ENCODE assay signal across 8 mouse cellular contexts in genomic region chr8:105613037-105613436, GRCm38 (mm10). TPM values are rescaled to one million over a fixed set of nuclear protein-coding genes. Genes with fewer than 3 reads are reported as not detected.
DNase-seq lines count a peak whose midpoint lies in the region; TF ChIP-seq lines count a peak whose summit lies in the region.

No protein-coding gene starts in this region.

- intact Hi-C loops in heart, postnatal 10 days (cut with DNase I) = no loop called here

- no peak for TF ChIP-seq POLR2A in spleen, adult 2 months (IDR thresholded peaks at IDR 0.05; ENCODE audit: low read depth, low read length)

- no peaks in the 10 kb centered on the region for H3K9me3 ChIP-seq in forebrain, embryonic 10.5 days
- no peaks in the 10 kb centered on the region for H3K9me3 ChIP-seq in limb, embryonic 10.5 days (replicated peaks)
- H3K9me3 ChIP-seq in midbrain, embryonic 10.5 days (replicated peaks) = no peaks in the 10 kb centered on the region

- peaks cover 26% of the 10 kb centered on the region for H3K36me3 ChIP-seq in spleen, adult 2 months (ENCODE audit: control insufficient read depth, insufficient read depth, low read length)
- peaks cover 34% of the 10 kb centered on the region for H3K36me3 ChIP-seq in forebrain, embryonic 10.5 days (replicated peaks)
- peaks cover 44% of the 10 kb centered on the region for H3K36me3 ChIP-seq in limb, embryonic 10.5 days
- peaks cover 34% of the 10 kb centered on the region for H3K36me3 ChIP-seq in midbrain, embryonic 10.5 days

- 0 out of 2 replicates have a peak overlapping the region, but pooled peaks have one; percentile 31 for H3K27ac ChIP-seq in spleen, adult 2 months (ENCODE audit: insufficient read depth, low read length)
- H3K27ac ChIP-seq in forebrain, embryonic 10.5 days = no peak overlapping the region
- H3K27ac ChIP-seq in limb, embryonic 10.5 days = no peak overlapping the region; the same call in 1 of the 2 replicates
- no peak overlapping the region for H3K27ac ChIP-seq in midbrain, embryonic 10.5 days (replicated peaks)

- WGBS in spleen, adult 2 months = 9% methylated on average over 20 of the region's 20 CpGs
- 3% methylated on average over 20 of the region's 20 CpGs for WGBS in forebrain, embryonic 10.5 days
- 4% methylated on average over 20 of the region's 20 CpGs for WGBS in limb, embryonic 10.5 days
- WGBS in midbrain, embryonic 10.5 days = 3% methylated on average over 20 of the region's 20 CpGs

- no peak for DNase-seq in spleen, adult 2 months (ENCODE audit: low read depth in 1 of 2, low spot score in 2 of 2)
- no peak for DNase-seq in spleen, postnatal 14 days (ENCODE audit: low spot score in 2 of 2)
- DNase-seq in forebrain, embryonic 10.5 days (ENCODE audit: extremely low spot score, low spot score) = no peak
- peak; percentile 68 to 70 for DNase-seq in heart, postnatal 10 days
- peak; percentile 53 for DNase-seq in limb, embryonic 10.5 days (ENCODE audit: low spot score)
- no peak for DNase-seq in midbrain, embryonic 10.5 days (ENCODE audit: low spot score)
- DNase-seq in frontal cortex, adult 2 months (ENCODE audit: extremely low spot score in 1 of 2, low spot score in 1 of 2) = no peak
- DNase-seq in c-Kit-positive CD71-positive TER-119-positive erythroid progenitor cells, embryonic 14.5 days (ENCODE audit: low spot score) = no peak

- peak overlapping the region; percentile 24; the same call in 1 of the 2 replicates for H3K4me3 ChIP-seq in spleen, adult 2 months (ENCODE audit: extremely low read depth, insufficient read depth, insufficient read length)
- H3K4me3 ChIP-seq in forebrain, embryonic 10.5 days = peak overlapping the region; percentile 60
- peak overlapping the region; percentile 69 for H3K4me3 ChIP-seq in limb, embryonic 10.5 days
- H3K4me3 ChIP-seq in midbrain, embryonic 10.5 days = peak overlapping the region; percentile 58

- no peak for TF ChIP-seq CTCF in spleen, adult 2 months (IDR thresholded peaks at IDR 0.05; ENCODE audit: extremely low read depth, insufficient read depth, insufficient read length, insufficient replicate concordance)

- H3K27me3 ChIP-seq in spleen, adult 2 months (ENCODE audit: control insufficient read depth, insufficient read depth, low read length) = no peaks in the 10 kb centered on the region
- peaks cover 49% of the 10 kb centered on the region for H3K27me3 ChIP-seq in forebrain, embryonic 10.5 days (ENCODE audit: poor library complexity, severe bottlenecking)
- H3K27me3 ChIP-seq in limb, embryonic 10.5 days (ENCODE audit: low read depth, poor library complexity, severe bottlenecking) = peaks cover 46% of the 10 kb centered on the region
- peaks cover 53% of the 10 kb centered on the region for H3K27me3 ChIP-seq in midbrain, embryonic 10.5 days (ENCODE audit: low read depth, poor library complexity, severe bottlenecking)

- H3K4me1 ChIP-seq in spleen, adult 2 months (ENCODE audit: control insufficient read depth, insufficient read depth, insufficient read length) = peaks cover 14% of the 10 kb centered on the region
- H3K4me1 ChIP-seq in forebrain, embryonic 10.5 days = peaks cover 19% of the 10 kb centered on the region
- peaks cover 18% of the 10 kb centered on the region for H3K4me1 ChIP-seq in limb, embryonic 10.5 days
- H3K4me1 ChIP-seq in midbrain, embryonic 10.5 days = peaks cover 18% of the 10 kb centered on the region

RNA-seq across cellular contexts. Expression of gene Ripor1, which starts 8.0 kb away (rescaled TPM):
- 25.6 and 26.5 TPM in 2 replicates for polyA plus RNA-seq in spleen, adult 2 months (2012; rRNA removed)
- 13.9 and 14.4 TPM in 2 replicates for polyA plus RNA-seq in forebrain, embryonic 10.5 days (2016; fragmentation: Nextera tagmentation; extraction: Ambion mirVana)
- 10 to 100 TPM; 53.1 to 55.8 TPM for total RNA-seq in heart, postnatal 10 days (2021)
- 17.5 and 18.0 TPM in 2 replicates for polyA plus RNA-seq in limb, embryonic 10.5 days (2016; fragmentation: Nextera tagmentation; extraction: Ambion mirVana)
- polyA plus RNA-seq in midbrain, embryonic 10.5 days (2016; fragmentation: Nextera tagmentation; extraction: Ambion mirVana) = 15.9 and 20.0 TPM in 2 replicates
- 52.0 and 52.1 TPM in 2 replicates for polyA plus RNA-seq in frontal cortex, adult 2 months (2012; rRNA removed)

RNA-seq across cellular contexts. Expression of gene Ctcf, which starts 23.3 kb away (rescaled TPM):
- 22.1 and 24.5 TPM in 2 replicates for polyA plus RNA-seq in spleen, adult 2 months (2012; rRNA removed)
- 146 and 150 TPM in 2 replicates for polyA plus RNA-seq in forebrain, embryonic 10.5 days (2016; fragmentation: Nextera tagmentation; extraction: Ambion mirVana)
- 10 to 100 TPM; 46.6 to 56.6 TPM for total RNA-seq in heart, postnatal 10 days (2021)
- 132 and 157 TPM in 2 replicates for polyA plus RNA-seq in limb, embryonic 10.5 days (2016; fragmentation: Nextera tagmentation; extraction: Ambion mirVana)
- polyA plus RNA-seq in midbrain, embryonic 10.5 days (2016; fragmentation: Nextera tagmentation; extraction: Ambion mirVana) = 137 TPM in 2 replicates
- polyA plus RNA-seq in frontal cortex, adult 2 months (2012; rRNA removed) = 34.9 and 37.1 TPM in 2 replicates

RNA-seq across cellular contexts. Expression of gene Agrp, which starts 24.2 kb away (rescaled TPM):
- 0.14 TPM in 1 of 2 replicates, not detected in the other for polyA plus RNA-seq in spleen, adult 2 months (2012; rRNA removed)
- polyA plus RNA-seq in forebrain, embryonic 10.5 days (2016; fragmentation: Nextera tagmentation; extraction: Ambion mirVana) = 0.38 and 0.84 TPM in 2 replicates
- total RNA-seq in heart, postnatal 10 days (2021) = not detected
- polyA plus RNA-seq in limb, embryonic 10.5 days (2016; fragmentation: Nextera tagmentation; extraction: Ambion mirVana) = 0.39 and 0.69 TPM in 2 replicates
- 0.29 and 0.62 TPM in 2 replicates for polyA plus RNA-seq in midbrain, embryonic 10.5 days (2016; fragmentation: Nextera tagmentation; extraction: Ambion mirVana)
- 0.25 and 0.36 TPM in 2 replicates for polyA plus RNA-seq in frontal cortex, adult 2 months (2012; rRNA removed)

RNA-seq across cellular contexts. Expression of gene Atp6v0d1, which starts 47.2 kb away (rescaled TPM):
- 68.3 and 72.0 TPM in 2 replicates for polyA plus RNA-seq in spleen, adult 2 months (2012; rRNA removed)
- 65.3 and 73.4 TPM in 2 replicates for polyA plus RNA-seq in forebrain, embryonic 10.5 days (2016; fragmentation: Nextera tagmentation; extraction: Ambion mirVana)
- total RNA-seq in heart, postnatal 10 days (2021) = 10 to 100 TPM; 60.1 to 64.0 TPM
- polyA plus RNA-seq in limb, embryonic 10.5 days (2016; fragmentation: Nextera tagmentation; extraction: Ambion mirVana) = 58.3 and 68.6 TPM in 2 replicates
- polyA plus RNA-seq in midbrain, embryonic 10.5 days (2016; fragmentation: Nextera tagmentation; extraction: Ambion mirVana) = 85.4 and 101 TPM in 2 replicates
- polyA plus RNA-seq in frontal cortex, adult 2 months (2012; rRNA removed) = 334 and 339 TPM in 2 replicates

Comparison
In these comparisons a context has a peak if more than half of its experiments do, and no peak if none do; other contexts are left out.
1. DNase-seq: peak in heart, postnatal 10 days (2 of 2) and limb, embryonic 10.5 days (single experiment); none in spleen, adult 2 months (0 of 2), spleen, postnatal 14 days (0 of 2), forebrain, embryonic 10.5 days (single experiment), midbrain, embryonic 10.5 days (single experiment), frontal cortex, adult 2 months (0 of 2) and c-Kit-positive CD71-positive TER-119-positive erythroid progenitor cells, embryonic 14.5 days (single experiment).
2. Peak in every context shown above with its lines, with median percentiles within 50 percentile points of each other: H3K4me3 ChIP-seq.